Mouse (Mus musculus): ENCODE measurements around the gene Gdf9. TPM values are rescaled to one million over a fixed set of nuclear protein-coding genes. Genes with fewer than 3 reads are reported as not detected.

The Gdf9 gene
- polyA plus RNA-seq, 1 experiment, result 1.5 TPM

DNA sequence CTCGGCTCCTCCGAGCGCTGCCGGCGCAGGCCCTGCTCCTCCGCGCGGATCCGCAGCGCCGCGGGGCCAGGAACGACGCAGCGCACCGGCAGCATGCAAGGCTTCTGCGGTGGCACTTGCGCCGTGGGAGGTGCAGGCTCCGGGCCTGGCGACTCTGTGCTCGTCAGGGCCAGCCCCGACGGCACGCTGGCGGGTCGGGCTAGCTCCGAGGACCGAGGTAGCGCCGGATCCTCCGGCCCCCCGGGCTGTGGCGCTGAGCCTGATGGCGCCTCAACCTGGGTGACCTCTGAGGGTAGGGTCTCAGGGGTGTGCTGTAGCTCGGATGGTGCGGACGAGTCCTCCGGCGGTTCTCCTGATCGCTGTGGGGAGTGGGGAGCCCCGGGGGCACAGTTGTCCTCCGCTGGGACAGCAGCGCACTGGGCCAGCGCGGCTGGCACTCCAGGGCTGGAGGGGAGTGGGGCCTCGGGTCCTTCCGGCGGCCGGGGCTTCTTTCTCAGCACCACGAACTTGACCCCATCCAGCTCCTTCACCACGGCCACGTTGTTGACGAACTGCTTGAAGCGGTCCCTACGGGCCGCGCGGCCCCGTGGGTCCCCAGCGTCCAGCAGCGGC is 48.5 kb downstream of the Gdf9 start:
- no peak overlapping the region for H3K27ac ChIP-seq (ENCODE audit: control insufficient read depth, insufficient read depth, low read length)
- WGBS, result 3% methylated on average over 62 of the region's 62 CpGs
- no peak for DNase-seq
- no peak overlapping the region for H3K4me3 ChIP-seq (ENCODE audit: control insufficient read depth, insufficient read depth, low read length)
- peaks cover 5% of the 10 kb centered on the region for H3K4me1 ChIP-seq (replicated peaks; ENCODE audit: control insufficient read depth, insufficient read depth, low read length)
- TF ChIP-seq CTCF (IDR thresholded peaks at IDR 0.05; ENCODE audit: borderline replicate concordance, control insufficient read depth, extremely low read depth, insufficient read depth, low read length, poor library complexity) (no peak), POLR2A (IDR thresholded peaks at IDR 0.05; ENCODE audit: control insufficient read depth, extremely low read depth, insufficient read depth, low read length, poor library complexity) (no peak)
- peaks cover 15% of the 10 kb centered on the region for H3K27me3 ChIP-seq (ENCODE audit: control insufficient read depth, insufficient read depth, low read length)
- no peaks in the 10 kb centered on the region for H3K36me3 ChIP-seq (ENCODE audit: control insufficient read depth, insufficient read depth, low read length)

GRCm38 (mm10) chr11:53479783-53480301 is 49.0 kb downstream of the Gdf9 start, which contains the start of the genes Gm9945 and Sowaha:
Gene Gm9945, plus strand, starts transcription at chr11:53480166.
Gene Sowaha, minus strand, starts transcription at chr11:53480274.
- H3K36me3 ChIP-seq (ENCODE audit: control insufficient read depth, insufficient read depth, low read length), result no peaks in the 10 kb centered on the region
- peaks cover 15% of the 10 kb centered on the region for H3K27me3 ChIP-seq (ENCODE audit: control insufficient read depth, insufficient read depth, low read length)
- no peak for DNase-seq
- TF ChIP-seq CTCF (IDR thresholded peaks at IDR 0.05; ENCODE audit: borderline replicate concordance, control insufficient read depth, extremely low read depth, insufficient read depth, low read length, poor library complexity), result no peak
- no peak for TF ChIP-seq POLR2A (IDR thresholded peaks at IDR 0.05; ENCODE audit: control insufficient read depth, extremely low read depth, insufficient read depth, low read length, poor library complexity)
- no peak within 1 kb of the TSS for H3K27ac ChIP-seq (ENCODE audit: control insufficient read depth, insufficient read depth, low read length)
- peaks cover 5% of the 10 kb centered on the region for H3K4me1 ChIP-seq (replicated peaks; ENCODE audit: control insufficient read depth, insufficient read depth, low read length)
- H3K4me3 ChIP-seq (ENCODE audit: control insufficient read depth, insufficient read depth, low read length), result no peak within 1 kb of the TSS
- 4% methylated on average over 40 of the region's 40 CpGs for WGBS

GRCm38 (mm10) chr11:53481088-53481730 is 50.4 kb downstream of the Gdf9 start:
- WGBS, result 79% methylated on average over 4 of the region's 4 CpGs
- no peak for TF ChIP-seq CTCF (IDR thresholded peaks at IDR 0.05; ENCODE audit: borderline replicate concordance, control insufficient read depth, extremely low read depth, insufficient read depth, low read length, poor library complexity)
- TF ChIP-seq POLR2A (IDR thresholded peaks at IDR 0.05; ENCODE audit: control insufficient read depth, extremely low read depth, insufficient read depth, low read length, poor library complexity), result no peak
- Histone ChIP-seq H3K27ac (ENCODE audit: control insufficient read depth, insufficient read depth, low read length) (no peak overlapping the region), H3K36me3 (ENCODE audit: control insufficient read depth, insufficient read depth, low read length) (no peaks in the 10 kb centered on the region), H3K4me3 (ENCODE audit: control insufficient read depth, insufficient read depth, low read length) (no peak overlapping the region), H3K27me3 (ENCODE audit: control insufficient read depth, insufficient read depth, low read length) (peaks cover 15% of the 10 kb centered on the region), H3K4me1 (replicated peaks; ENCODE audit: control insufficient read depth, insufficient read depth, low read length) (peaks cover 5% of the 10 kb centered on the region)
- DNase-seq, result no peak

DNA sequence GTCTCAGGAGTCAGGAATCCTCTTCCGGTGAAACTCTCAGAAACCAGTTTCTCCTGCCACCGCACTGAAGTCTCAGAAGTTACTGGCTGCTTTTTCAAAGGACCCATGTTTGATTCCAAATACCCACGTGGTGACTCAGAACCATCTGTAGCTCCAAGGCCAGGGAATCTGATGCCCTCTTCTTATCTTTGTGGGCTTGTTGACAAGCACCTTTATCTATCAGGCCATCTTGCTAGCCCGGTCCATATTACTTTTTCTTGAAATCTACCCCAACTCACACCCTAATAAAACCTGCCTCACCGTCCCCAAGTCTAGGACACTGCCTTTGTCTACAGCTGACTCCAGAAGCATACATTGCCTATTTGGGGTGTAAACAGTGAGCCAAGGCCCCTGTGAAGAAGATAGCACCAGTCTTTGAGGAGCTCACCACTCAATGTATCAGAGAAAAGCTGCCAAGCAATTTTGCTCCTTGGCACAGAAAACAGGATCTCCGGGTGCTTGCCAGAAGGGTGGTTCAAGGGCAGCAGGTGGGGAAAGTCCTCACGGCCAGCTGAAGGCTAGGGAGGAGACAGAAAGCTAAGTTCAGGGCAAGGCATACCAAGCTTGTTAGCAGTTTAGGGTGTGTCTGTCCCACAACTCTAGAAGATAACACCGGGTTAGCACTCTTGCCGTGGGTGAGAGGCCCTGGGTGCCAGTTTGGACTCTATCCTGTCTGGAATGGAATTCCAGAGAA is 52.5 kb downstream of the Gdf9 start:
- Histone ChIP-seq H3K27ac (ENCODE audit: control insufficient read depth, insufficient read depth, low read length) (no peak overlapping the region), H3K27me3 (ENCODE audit: control insufficient read depth, insufficient read depth, low read length) (peaks cover 12% of the 10 kb centered on the region; the same call in 1 of the 2 replicates), H3K36me3 (ENCODE audit: control insufficient read depth, insufficient read depth, low read length) (no peaks in the 10 kb centered on the region), H3K4me3 (ENCODE audit: control insufficient read depth, insufficient read depth, low read length) (no peak overlapping the region), H3K4me1 (replicated peaks; ENCODE audit: control insufficient read depth, insufficient read depth, low read length) (peaks cover 9% of the 10 kb centered on the region)
- no peak for DNase-seq
- TF ChIP-seq CTCF (IDR thresholded peaks at IDR 0.05; ENCODE audit: borderline replicate concordance, control insufficient read depth, extremely low read depth, insufficient read depth, low read length, poor library complexity), result no peak
- TF ChIP-seq POLR2A (IDR thresholded peaks at IDR 0.05; ENCODE audit: control insufficient read depth, extremely low read depth, insufficient read depth, low read length, poor library complexity), result no peak
- 85% methylated on average over 9 of the region's 9 CpGs for WGBS

- no peak overlapping the region for H3K27ac ChIP-seq (ENCODE audit: control insufficient read depth, insufficient read depth, low read length)
- no peaks in the 10 kb centered on the region for H3K36me3 ChIP-seq (ENCODE audit: control insufficient read depth, insufficient read depth, low read length)
- 47% methylated on average over 3 of the region's 3 CpGs for WGBS
- 0 out of 2 replicates have a peak, but pooled peaks cover 4% of the 10 kb centered on the region for H3K4me1 ChIP-seq (replicated peaks; ENCODE audit: control insufficient read depth, insufficient read depth, low read length)
- no peak for DNase-seq
- H3K27me3 ChIP-seq (ENCODE audit: control insufficient read depth, insufficient read depth, low read length), result peaks cover 3% of the 10 kb centered on the region; the same call in 1 of the 2 replicates
- TF ChIP-seq CTCF (IDR thresholded peaks at IDR 0.05; ENCODE audit: borderline replicate concordance, control insufficient read depth, extremely low read depth, insufficient read depth, low read length, poor library complexity), result no peak
- TF ChIP-seq POLR2A (IDR thresholded peaks at IDR 0.05; ENCODE audit: control insufficient read depth, extremely low read depth, insufficient read depth, low read length, poor library complexity), result no peak
- H3K4me3 ChIP-seq (ENCODE audit: control insufficient read depth, insufficient read depth, low read length), result no peak overlapping the region
Observed at GRCm38 (mm10) chr11:53485719-53486118, 54.9 kb downstream of the Gdf9 start.

GRCm38 (mm10) chr11:53486351-53486750 is 55.5 kb downstream of the Gdf9 start:
- peaks cover 3% of the 10 kb centered on the region; the same call in 1 of the 2 replicates for H3K27me3 ChIP-seq (ENCODE audit: control insufficient read depth, insufficient read depth, low read length)
- no peaks in the 10 kb centered on the region for H3K36me3 ChIP-seq (ENCODE audit: control insufficient read depth, insufficient read depth, low read length)
- no peak for DNase-seq
- no peak overlapping the region for H3K4me3 ChIP-seq (ENCODE audit: control insufficient read depth, insufficient read depth, low read length)
- WGBS, result 96% methylated on average over 3 of the region's 3 CpGs
- TF ChIP-seq CTCF (IDR thresholded peaks at IDR 0.05; ENCODE audit: borderline replicate concordance, control insufficient read depth, extremely low read depth, insufficient read depth, low read length, poor library complexity) (no peak), POLR2A (IDR thresholded peaks at IDR 0.05; ENCODE audit: control insufficient read depth, extremely low read depth, insufficient read depth, low read length, poor library complexity) (no peak)
- no peak overlapping the region for H3K27ac ChIP-seq (ENCODE audit: control insufficient read depth, insufficient read depth, low read length)
- H3K4me1 ChIP-seq (replicated peaks; ENCODE audit: control insufficient read depth, insufficient read depth, low read length), result 0 out of 2 replicates have a peak, but pooled peaks cover 4% of the 10 kb centered on the region

Measured in thymus, adult 2 months (tissue).